Mouse (Mus musculus) bone marrow, adult 2 months (tissue): Measurements from ENCODE around the gene Exoc8. TPM values are rescaled to one million over a fixed set of nuclear protein-coding genes. Genes with fewer than 3 reads are reported as not detected.

ENCODE experiments used
- H3K27ac ChIP-seq: fragments of 200-500 bp; 2 replicates; pipeline ENCODE4 v1.5.1; 2012; ENCODE audit warnings: low read depth, mild to moderate bottlenecking, control low read depth, inconsistent platforms, low read length; ENCODE audit not compliant: control insufficient read depth, poor library complexity, insufficient read depth
- H3K4me1 ChIP-seq: fragments of 200-500 bp; 2 replicates; pipeline ENCODE4 v1.6.1; 2011; ENCODE audit warnings: low read length; ENCODE audit not compliant: control insufficient read depth, insufficient read depth
- H3K4me3 ChIP-seq: fragments of 200-500 bp; replicated peaks from 2 replicates; pipeline ENCODE3; 2011; ENCODE audit warnings: mild to moderate bottlenecking, low read depth, low read length, control low read depth; ENCODE audit not compliant: control insufficient read depth
- CTCF ChIP-seq: fragments of 200-500 bp; IDR thresholded peaks from 2 replicates; pipeline ENCODE4 v1.5.1; 2011; ENCODE audit warnings: low read length, control low read depth; ENCODE audit not compliant: control insufficient read depth, insufficient read depth
- POLR2A ChIP-seq: fragments of 200-500 bp; IDR thresholded peaks from 2 replicates; pipeline ENCODE4 v1.6.1; 2011; ENCODE audit warnings: low read depth, mild to moderate bottlenecking, control low read depth, low read length, borderline replicate concordance; ENCODE audit not compliant: control insufficient read depth
- WGBS: fragments of 180-500 bp; shearing (Covaris S2); methylation state at CpG from one replicate; pipeline ENCODE4 v1.1.7; 2018; 5-methylcytosine and 5-hydroxymethylcytosine counted together
- polyA plus RNA-seq: library from polyadenylated mRNA; stranded (reverse); fragments of >200 nt; gene quantifications from 2 replicates; pipeline ENCODE4 v1.2.4, GENCODE M21; 2011; ENCODE audit warnings: low replicate concordance; ENCODE audit not compliant: missing spikeins, insufficient read depth, insufficient read length

Gene Exoc8
- polyA plus RNA-seq, 1 experiment = 13.3 TPM

GRCm38 (mm10) chr8:124896632-124897385 lies 696 bp downstream of the Exoc8 start:
- peaks cover 11% of the 10 kb centered on the region for H3K4me1 ChIP-seq
- TF ChIP-seq CTCF = peak; percentile 70
- TF ChIP-seq POLR2A = peak; percentile 52; the same call in 1 of the 2 replicates
- peak overlapping the region; percentile 96 for H3K4me3 ChIP-seq
- H3K27ac ChIP-seq = peak overlapping the region; percentile 96
- WGBS = 2% methylated on average over 60 of the region's 60 CpGs

GRCm38 (mm10) chr8:124896010-124896631 lies 1.4 kb downstream of the Exoc8 start:
- TF ChIP-seq CTCF (no peak), POLR2A (no peak)
- peaks cover 11% of the 10 kb centered on the region for H3K4me1 ChIP-seq
- no peak overlapping the region for H3K27ac ChIP-seq
- 87% methylated on average over 26 of the region's 26 CpGs for WGBS
- peak overlapping the region; percentile 96 for H3K4me3 ChIP-seq

- H3K4me3 ChIP-seq = no peak overlapping the region
- WGBS = 79% methylated on average over 3 of the region's 3 CpGs
- TF ChIP-seq POLR2A (no peak), CTCF (no peak)
These were observed 4.9 kb downstream of the Exoc8 start for GRCm38 (mm10) chr8:124892596-124892995.

GRCm38 (mm10) chr8:124888385-124888784 lies 9.1 kb downstream of the Exoc8 start:
- no peaks in the 10 kb centered on the region for H3K4me1 ChIP-seq
- H3K4me3 ChIP-seq = no peak overlapping the region
- TF ChIP-seq CTCF = no peak
- TF ChIP-seq POLR2A = no peak
- WGBS = 90% methylated on average over 5 of the region's 5 CpGs
- no peak overlapping the region for H3K27ac ChIP-seq

More at GRCm38 (mm10) chr8:124892596-124892995, 4.9 kb downstream of the Exoc8 start:
- no peak overlapping the region for H3K27ac ChIP-seq
- peaks cover 7% of the 10 kb centered on the region for H3K4me1 ChIP-seq

- WGBS = 68% methylated on average over 10 of the region's 10 CpGs
- no peaks in the 10 kb centered on the region; the same call in 1 of the 2 replicates for H3K4me1 ChIP-seq
- H3K4me3 ChIP-seq = no peak overlapping the region
- H3K27ac ChIP-seq = 0 out of 2 replicates have a peak overlapping the region, but pooled peaks have one; percentile 10
- TF ChIP-seq CTCF = no peak
- TF ChIP-seq POLR2A = no peak
These were observed 18.5 kb downstream of the Exoc8 start for GRCm38 (mm10) chr8:124878946-124879526.

- no peaks in the 10 kb centered on the region; the same call in 1 of the 2 replicates for H3K4me1 ChIP-seq
- WGBS = 80% methylated on average over 5 of the region's 5 CpGs
- no peak for TF ChIP-seq POLR2A
- TF ChIP-seq CTCF = no peak
- no peak overlapping the region for H3K27ac ChIP-seq
- H3K4me3 ChIP-seq = no peak overlapping the region
These were observed 19.4 kb downstream of the Exoc8 start for GRCm38 (mm10) chr8:124878141-124878540.

GRCm38 (mm10) chr8:124872690-124873089 lies 24.8 kb downstream of the Exoc8 start:
- TF ChIP-seq CTCF = no peak
- TF ChIP-seq POLR2A = no peak
- Histone ChIP-seq H3K4me3 (no peak overlapping the region), H3K4me1 (no peaks in the 10 kb centered on the region; the same call in 1 of the 2 replicates), H3K27ac (no peak overlapping the region)
- WGBS = 86% methylated on average over 5 of the region's 5 CpGs

- H3K27ac ChIP-seq = no peak overlapping the region
- H3K4me1 ChIP-seq = peaks cover under 1% of the 10 kb centered on the region; the same call in 1 of the 2 replicates
- WGBS = 88% methylated on average over 7 of the region's 7 CpGs
- TF ChIP-seq CTCF (no peak), POLR2A (no peak)
- H3K4me3 ChIP-seq = no peak overlapping the region
These were observed 25.4 kb downstream of the Exoc8 start for GRCm38 (mm10) chr8:124872081-124872480.
